Mouse (Mus musculus) olfactory bulb, adult 2 months (tissue): ENCODE results near the gene Slc30a4. TPM values are rescaled to one million over a fixed set of nuclear protein-coding genes. Genes with fewer than 3 reads are reported as not detected.

Source experiments
- H3K27ac ChIP-seq: fragments of 200-500 bp; 2 replicates; pipeline ENCODE4 v1.5.1; 2012; ENCODE audit warnings: low read depth, low read length; ENCODE audit not compliant: insufficient read depth
- H3K4me1 ChIP-seq: fragments of 200-500 bp; 2 replicates; pipeline ENCODE4 v1.6.1; 2012; ENCODE audit warnings: low read length; ENCODE audit not compliant: control insufficient read depth, insufficient read depth
- H3K4me3 ChIP-seq: fragments of 200-500 bp; 2 replicates; pipeline ENCODE4 v1.5.1; 2012; ENCODE audit warnings: mild to moderate bottlenecking, low read depth, low read length, moderate library complexity; ENCODE audit not compliant: insufficient read depth
- CTCF ChIP-seq: fragments of 200-500 bp; IDR thresholded peaks from 2 replicates; pipeline ENCODE4 v1.5.1; 2012; ENCODE audit warnings: low read depth, mild to moderate bottlenecking, low read length, moderate library complexity; ENCODE audit not compliant: insufficient read depth
- POLR2A ChIP-seq: fragments of 200-500 bp; IDR thresholded peaks from 2 replicates; pipeline ENCODE4 v1.6.1; 2012; ENCODE audit warnings: mild to moderate bottlenecking, low read depth, low read length, moderate library complexity; ENCODE audit not compliant: insufficient read depth
- WGBS: fragments of 180-500 bp; shearing (Covaris S2); methylation state at CpG from one replicate; pipeline ENCODE4 v1.1.7; 2018; 5-methylcytosine and 5-hydroxymethylcytosine counted together
- polyA plus RNA-seq: library from polyadenylated mRNA; stranded (reverse); fragments of >200 nt; gene quantifications from 2 replicates; pipeline ENCODE4 v1.2.4, GENCODE M21; 2012; ENCODE audit warnings: low replicate concordance; ENCODE audit not compliant: missing spikeins, insufficient read depth, insufficient read length

Slc30a4 gene
- polyA plus RNA-seq, 1 experiment = not detected

GRCm38 (mm10) chr2:122637526-122637997 is 64.9 kb downstream of the Slc30a4 start:
- 3% methylated on average over 36 of the region's 36 CpGs for WGBS
- TF ChIP-seq CTCF (peak; percentile 93), POLR2A (no peak)
- H3K4me1 ChIP-seq = peaks cover 4% of the 10 kb centered on the region; the same call in 1 of the 2 replicates
- H3K27ac ChIP-seq = no peak overlapping the region
- peak overlapping the region; percentile 41 for H3K4me3 ChIP-seq

- Histone ChIP-seq H3K27ac (no peak within 1 kb of the TSS), H3K4me1 (peaks cover 4% of the 10 kb centered on the region; the same call in 1 of the 2 replicates), H3K4me3 (peak within 1 kb of the TSS; percentile 41)
- TF ChIP-seq CTCF (no peak), POLR2A (no peak)
- 75% methylated on average over 3 of the region's 3 CpGs for WGBS
These were observed 65.8 kb downstream of the Slc30a4 start, which contains the start of gene AA467197 for GRCm38 (mm10) chr2:122636686-122637085. TSS of gene AA467197 (plus strand) at chr2:122636986.

Other genes starting within 250 kb of the Slc30a4 start
- not detected in 2 replicates for gene Gm14085, start 217.7 kb downstream of the Slc30a4 start, polyA plus RNA-seq
- gene Gatm, start 91.4 kb downstream of the Slc30a4 start, polyA plus RNA-seq = not detected in 2 replicates
- not detected in 2 replicates for gene AA467197, start 65.7 kb downstream of the Slc30a4 start, polyA plus RNA-seq
- not detected in 2 replicates for gene Bloc1s6, start 35.8 kb upstream of the Slc30a4 start, polyA plus RNA-seq
- not detected in 2 replicates for gene Sqor, start 62.6 kb upstream of the Slc30a4 start, polyA plus RNA-seq